Mouse (Mus musculus) hematopoietic stem cell, adult 5-6 weeks (primary cell): ENCODE results near the gene Zfp335. TPM values are rescaled to one million over a fixed set of nuclear protein-coding genes. Genes with fewer than 3 reads are reported as not detected.
"Not testable (repeated sequence)": the region's sequence is repeated elsewhere in the genome, so short reads cannot be mapped to it uniquely, and the experiment has no call there.

Source experiments
- ATAC-seq, 2 experiments: fragments of 125-278 bp in 1 of 2; replicated peaks in 1 of 2; 2 replicates each; pipeline ENCODE4 v1.8.0; 2016 to 2017; ENCODE audit warnings: inconsistent platforms in 2 of 2, mild to moderate bottlenecking in 2 of 2, moderate number of reproducible peaks in 2 of 2, low read depth in 1 of 2, moderate TSS enrichment in 1 of 2; ENCODE audit not compliant: low FRiP score in 2 of 2, poor library complexity in 2 of 2, severe bottlenecking in 2 of 2, insufficient read depth in 1 of 2, low TSS enrichment in 1 of 2
- total RNA-seq: library from RNA; stranded (forward); fragments of 172-1452, 232-1000 nt; gene quantifications from 2 replicates; pipeline ENCODE4 v1.2.3, GENCODE M21; 2017

The Zfp335 gene
- total RNA-seq, 1 experiment from 2014 or later: 6.6 TPM

GRCm38 (mm10) chr2:164862179-164862861 is 49.2 kb downstream of the Zfp335 start:
- no peak for ATAC-seq

GRCm38 (mm10) chr2:164861094-164861493 is 50.5 kb downstream of the Zfp335 start:
- ATAC-seq: no peak

GRCm38 (mm10) chr2:164859640-164860432 is 51.7 kb downstream of the Zfp335 start:
- no peak for ATAC-seq

GRCm38 (mm10) chr2:164859155-164859554 is 52.4 kb downstream of the Zfp335 start:
- ATAC-seq: no peak

GRCm38 (mm10) chr2:164857842-164858553 is 53.6 kb downstream of the Zfp335 start:
- ATAC-seq: no peak

GRCm38 (mm10) chr2:164857101-164857821 is 54.3 kb downstream of the Zfp335 start, which contains the start of gene Pltp:
Gene Pltp, minus strand, starts transcription at chr2:164857711.
- ATAC-seq: peak; percentile 59 to 64; a peak in 3 of 4 replicates

GRCm38 (mm10) chr2:164856309-164857100 is 55.1 kb downstream of the Zfp335 start:
- ATAC-seq: no peak

- not testable (repeated sequence) for ATAC-seq
Measured at GRCm38 (mm10) chr2:164855572-164855971, 56.0 kb downstream of the Zfp335 start.

- ATAC-seq: no peak
Measured at GRCm38 (mm10) chr2:164850061-164850460, 61.5 kb downstream of the Zfp335 start.

- no peak for ATAC-seq
Measured at GRCm38 (mm10) chr2:164845782-164846181, 65.8 kb downstream of the Zfp335 start.

Other genes with a start within 250 kb of the Zfp335 start
- not detected in 2 replicates for gene Wfdc11, start 237.7 kb downstream of the Zfp335 start, total RNA-seq
- not detected in 2 replicates for gene Wfdc13, start 226.7 kb downstream of the Zfp335 start, total RNA-seq
- not detected in 2 replicates for gene Spint4, start 213.3 kb downstream of the Zfp335 start, total RNA-seq
- not detected in 2 replicates for gene Spint5, start 196.5 kb downstream of the Zfp335 start, total RNA-seq
- gene Wfdc3, start 165.8 kb downstream of the Zfp335 start, total RNA-seq: 1.6 and 1.9 TPM in 2 replicates
- 22.9 and 31.3 TPM in 2 replicates for gene Dnttip1, start 165.8 kb downstream of the Zfp335 start, total RNA-seq
- 60.3 and 131 TPM in 2 replicates for gene Ube2c, start 141.9 kb downstream of the Zfp335 start, total RNA-seq
- gene Tnnc2, start 131.8 kb downstream of the Zfp335 start, total RNA-seq: 1.6 TPM in 1 of 2 replicates, not detected in the other
- gene Snx21, start 125.9 kb downstream of the Zfp335 start, total RNA-seq: 2.0 and 2.2 TPM in 2 replicates
- 7.5 and 28.1 TPM in 2 replicates for gene Acot8, start 106.9 kb downstream of the Zfp335 start, total RNA-seq
- gene Zswim3, start 106.7 kb downstream of the Zfp335 start, total RNA-seq: 2.5 and 4.1 TPM in 2 replicates
- gene Zswim1, start 89.1 kb downstream of the Zfp335 start, total RNA-seq: 1.9 and 2.4 TPM in 2 replicates
- not detected in 2 replicates for gene Spata25, start 83.2 kb downstream of the Zfp335 start, total RNA-seq
- gene Ctsa, start 78.9 kb downstream of the Zfp335 start, total RNA-seq: 53.0 and 74.2 TPM in 2 replicates
- gene Neurl2, start 78.3 kb downstream of the Zfp335 start, total RNA-seq: 2.1 TPM in 1 of 2 replicates, not detected in the other
- 0.55 and 0.56 TPM in 2 replicates for gene Pltp, start 54.0 kb downstream of the Zfp335 start, total RNA-seq
- gene Pcif1, start 32.5 kb downstream of the Zfp335 start, total RNA-seq: 19.7 and 23.4 TPM in 2 replicates
- gene Mmp9, start 29.0 kb upstream of the Zfp335 start, total RNA-seq: 15.3 and 37.5 TPM in 2 replicates
- gene Slc12a5, start 49.0 kb upstream of the Zfp335 start, total RNA-seq: 0.45 and 0.63 TPM in 2 replicates
- 42.7 and 58.0 TPM in 2 replicates for gene Ncoa5, start 123.1 kb upstream of the Zfp335 start, total RNA-seq
- 0.94 and 3.4 TPM in 2 replicates for gene Cd40, start 143.9 kb upstream of the Zfp335 start, total RNA-seq
- not detected in 2 replicates for gene 1700025C18Rik, start 179.0 kb upstream of the Zfp335 start, total RNA-seq